Mouse (Mus musculus): ENCODE results near the gene Gm10230. TPM values are rescaled to one million over a fixed set of nuclear protein-coding genes. Genes with fewer than 3 reads are reported as not detected.
"Not testable (repeated sequence)": the region's sequence is repeated elsewhere in the genome, so short reads cannot be mapped to it uniquely, and the experiment has no call there.

The Gm10230 gene
- not detected in 2 replicates for total RNA-seq (2021)
- long read RNA-seq, experiment 1: 0 reads
- long read RNA-seq, experiment 2: 0 reads

DNA sequence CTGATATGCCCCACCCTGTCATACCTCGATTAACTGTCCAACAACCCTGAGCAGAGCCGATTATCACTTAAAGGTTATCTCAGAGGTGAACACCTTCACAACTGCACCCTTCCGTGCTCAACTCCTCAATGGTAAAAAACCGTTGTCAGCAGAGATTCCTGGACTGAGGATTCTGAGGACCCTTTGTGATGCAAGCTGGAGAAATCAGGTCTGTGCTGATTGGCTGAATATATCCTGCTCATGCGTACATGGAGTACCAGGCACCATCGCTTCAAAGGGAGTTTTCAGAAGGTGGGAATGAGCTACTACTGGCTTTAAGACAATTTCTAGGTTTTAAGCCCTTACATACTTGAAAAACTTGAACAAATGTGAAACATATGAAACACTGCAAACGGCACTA is at the start of gene Gm10230:
Gene Gm10230, minus strand, starts transcription at position 101 of the 400 bp plus-strand sequence.
- not testable (repeated sequence) for DNase-seq

Small RNA genes lying within 50 kb of the gene (microRNA-seq; reads per million reads assigned to microRNA genes)
- 0 reads per million in 2 experiments for gene Gm44452
